Mouse (Mus musculus) liver, postnatal 0 days (tissue): ENCODE results near the gene Slc5a6.

Experiments
- CTCF ChIP-seq: sonication (generic); IDR thresholded peaks from 2 replicates; pipeline ENCODE4 v1.5.1; 2016; ENCODE audit warnings: antibody characterized with exemption, low read depth
- EP300 ChIP-seq: IDR thresholded peaks from 2 replicates; pipeline ENCODE4 v1.6.1; 2016; ENCODE audit warnings: antibody characterized with exemption, low read depth, mild to moderate bottlenecking

- TF ChIP-seq CTCF (no peak), EP300 (no peak)
Measured at GRCm38 (mm10) chr5:31083949-31084348, 35.2 kb upstream of the Slc5a6 start.
